Mouse (Mus musculus) embryonic facial prominence, embryonic 14.5 days (tissue): ENCODE data around the gene Agl. TPM values are rescaled to one million over a fixed set of nuclear protein-coding genes. Genes with fewer than 3 reads are reported as not detected.
"Not testable (repeated sequence)": the region's sequence is repeated elsewhere in the genome, so short reads cannot be mapped to it uniquely, and the experiment has no call there.

Experiments used
- ATAC-seq: fragments of 200-750 bp; cut with Nextera tagmentation; 2 replicates; pipeline ENCODE4 v1.8.0; 2017; ENCODE audit warnings: low read depth, moderate number of reproducible peaks, moderate TSS enrichment
- DNase-seq: peaks from one replicate; pipeline ENCODE4 v3.0.0-alpha.2; 2015; ENCODE audit warnings: low spot score
- H3K27ac ChIP-seq: fragments of 300-500 bp; sonication (generic); replicated peaks from 2 replicates; pipeline ENCODE4 v1.5.1; 2014; ENCODE audit warnings: low read depth, mild to moderate bottlenecking, low read length, moderate library complexity
- H3K27me3 ChIP-seq: fragments of 300-500 bp; sonication (generic); replicated peaks from 2 replicates; pipeline ENCODE4 v1.6.1; 2014; ENCODE audit warnings: low read length; ENCODE audit not compliant: control insufficient read depth, insufficient read depth
- H3K36me3 ChIP-seq: fragments of 300-500 bp; sonication (generic); 2 replicates; pipeline ENCODE4 v1.6.1; 2014; ENCODE audit warnings: low read length, mixed read lengths; ENCODE audit not compliant: control insufficient read depth, insufficient read depth
- H3K4me1 ChIP-seq: fragments of 300-500 bp; sonication (generic); 2 replicates; pipeline ENCODE4 v1.6.1; 2014; ENCODE audit warnings: antibody characterized with exemption, low read length; ENCODE audit not compliant: control insufficient read depth, insufficient read depth
- H3K4me2 ChIP-seq: fragments of 300-500 bp; sonication (generic); 2 replicates; pipeline ENCODE4 v1.6.1; 2014; ENCODE audit warnings: low read depth, mild to moderate bottlenecking, low read length, moderate library complexity, mixed read lengths
- H3K4me3 ChIP-seq: fragments of 300-500 bp; sonication (generic); 2 replicates; pipeline ENCODE4 v1.5.1; 2014; ENCODE audit warnings: low read depth, mild to moderate bottlenecking, low read length
- H3K9ac ChIP-seq: fragments of 300-500 bp; sonication (generic); 2 replicates; pipeline ENCODE4 v1.6.1; 2014; ENCODE audit warnings: low read depth, mild to moderate bottlenecking, low read length, moderate library complexity, mixed read lengths
- H3K9me3 ChIP-seq: fragments of 300-500 bp; sonication (generic); 2 replicates; pipeline ENCODE4 v1.6.1; 2016; ENCODE audit warnings: low read length; ENCODE audit not compliant: control insufficient read depth
- WGBS: fragments of 180-500 bp; shearing (Covaris S2); extraction: QIAGEN DNeasy Blood & Tissue Kit; methylation state at CpG from one replicate; pipeline ENCODE4 v1.1.7; 2014; 5-methylcytosine and 5-hydroxymethylcytosine counted together
- polyA plus RNA-seq: library from polyadenylated mRNA; unstranded; fragments of >200 nt; fragmentation: Nextera tagmentation; extraction: Ambion mirVana; gene quantifications from 2 replicates; pipeline ENCODE4 v1.2.1, GENCODE M21; 2014

Gene Agl
- polyA plus RNA-seq, 1 experiment from 2014 or later: 48.7 TPM

GRCm38 (mm10) chr3:116748391-116749170 is 59.4 kb downstream of the Agl start:
- Histone ChIP-seq H3K36me3 (peaks cover 60% of the 10 kb centered on the region), H3K9me3 (no peaks in the 10 kb centered on the region), H3K27me3 (no peaks in the 10 kb centered on the region), H3K4me3 (no peak overlapping the region), H3K4me1 (no peaks in the 10 kb centered on the region), H3K4me2 (no peak overlapping the region), H3K27ac (no peak overlapping the region), H3K9ac (no peak overlapping the region)
- 59% methylated on average over 8 of the region's 8 CpGs for WGBS
- ATAC-seq (no peak), DNase-seq (peak; percentile 20)

- H3K27ac ChIP-seq, H3K4me2 ChIP-seq, H3K9me3 ChIP-seq, H3K27me3 ChIP-seq, DNase-seq, ATAC-seq, H3K4me3 ChIP-seq, H3K4me1 ChIP-seq, H3K9ac ChIP-seq: not testable (repeated sequence)
- 87% methylated on average over 7 of the region's 7 CpGs for WGBS
- peaks cover 59% of the 10 kb centered on the region for H3K36me3 ChIP-seq
These were observed 60.3 kb downstream of the Agl start for GRCm38 (mm10) chr3:116747648-116748047.

GRCm38 (mm10) chr3:116740963-116741362 is 67.0 kb downstream of the Agl start:
- Histone ChIP-seq H3K36me3 (peaks cover 16% of the 10 kb centered on the region), H3K27me3 (no peaks in the 10 kb centered on the region), H3K9ac (no peak overlapping the region), H3K27ac (no peak overlapping the region), H3K4me3 (no peak overlapping the region), H3K4me2 (no peak overlapping the region), H3K9me3 (no peaks in the 10 kb centered on the region), H3K4me1 (no peaks in the 10 kb centered on the region)
- DNase-seq (no peak), ATAC-seq (no peak)
- WGBS: 71% methylated on average over 9 of the region's 9 CpGs

- no peak overlapping the region for H3K4me2 ChIP-seq
- no peak overlapping the region for H3K4me3 ChIP-seq
- no peaks in the 10 kb centered on the region for H3K27me3 ChIP-seq
- no peaks in the 10 kb centered on the region for H3K4me1 ChIP-seq
- DNase-seq (no peak), ATAC-seq (no peak)
- H3K36me3 ChIP-seq: peaks cover 13% of the 10 kb centered on the region
- no peak overlapping the region for H3K9ac ChIP-seq
- 79% methylated on average over 5 of the region's 5 CpGs for WGBS
- no peaks in the 10 kb centered on the region for H3K9me3 ChIP-seq
- no peak overlapping the region for H3K27ac ChIP-seq
These were observed 67.9 kb downstream of the Agl start for GRCm38 (mm10) chr3:116740106-116740505.

GRCm38 (mm10) chr3:116737326-116737731 is 70.6 kb downstream of the Agl start:
- Histone ChIP-seq H3K9ac (no peak overlapping the region), H3K9me3 (no peaks in the 10 kb centered on the region), H3K36me3 (no peaks in the 10 kb centered on the region), H3K27me3 (no peaks in the 10 kb centered on the region), H3K4me2 (no peak overlapping the region), H3K4me3 (no peak overlapping the region), H3K4me1 (no peaks in the 10 kb centered on the region), H3K27ac (no peak overlapping the region)
- 78% methylated on average over 8 of the region's 8 CpGs for whole genome bisulfite sequencing
- DNase-seq (no peak), ATAC-seq (no peak)

- H3K9ac ChIP-seq: no peak overlapping the region
- H3K36me3 ChIP-seq: no peaks in the 10 kb centered on the region
- H3K4me3 ChIP-seq: no peak overlapping the region
- ATAC-seq (no peak), DNase-seq (no peak)
- no peak overlapping the region for H3K27ac ChIP-seq
- H3K27me3 ChIP-seq: no peaks in the 10 kb centered on the region
- no peaks in the 10 kb centered on the region for H3K9me3 ChIP-seq
- no peak overlapping the region for H3K4me2 ChIP-seq
- WGBS: 61% methylated on average over 2 of the region's 2 CpGs
- H3K4me1 ChIP-seq: no peaks in the 10 kb centered on the region
These were observed 78.3 kb downstream of the Agl start for GRCm38 (mm10) chr3:116729483-116730174.

- DNase-seq (no peak), ATAC-seq (no peak)
- 65% methylated on average over 9 of the region's 9 CpGs for WGBS
These were observed 81.2 kb downstream of the Agl start for GRCm38 (mm10) chr3:116726807-116727206.

GRCm38 (mm10) chr3:116723496-116724481 is 84.2 kb downstream of the Agl start:
- Histone ChIP-seq H3K27ac (no peak overlapping the region), H3K36me3 (no peaks in the 10 kb centered on the region), H3K27me3 (no peaks in the 10 kb centered on the region), H3K4me1 (no peaks in the 10 kb centered on the region), H3K4me2 (no peak overlapping the region), H3K9me3 (no peaks in the 10 kb centered on the region), H3K9ac (no peak overlapping the region), H3K4me3 (no peak overlapping the region)
- DNase-seq (no peak), ATAC-seq (no peak)
- WGBS: 51% methylated on average over 10 of the region's 10 CpGs

More at GRCm38 (mm10) chr3:116726807-116727206, 81.2 kb downstream of the Agl start:
- Histone ChIP-seq H3K9ac (no peak overlapping the region), H3K4me1 (no peaks in the 10 kb centered on the region), H3K27me3 (no peaks in the 10 kb centered on the region), H3K4me3 (no peak overlapping the region), H3K27ac (no peak overlapping the region), H3K4me2 (no peak overlapping the region), H3K9me3 (no peaks in the 10 kb centered on the region), H3K36me3 (no peaks in the 10 kb centered on the region)
